Mouse (Mus musculus) left cerebral cortex, postnatal 10 days (tissue): ENCODE measurements at regions not wholly inside any gene's neighbourhood (a gene's known extent, or its start where the extent isn't known, plus 50 kb on each side); places are given as distances from the start of the nearest gene placed in this dataset.

Source experiments
- DNase-seq, 2 experiments: peaks; one replicate each; pipeline ENCODE4 v3.0.0; 2021 to 2022; ENCODE audit warnings: low spot score in 2 of 2, mixed read lengths in 1 of 2; ENCODE audit errors: extremely low spot score in 1 of 2
- intact Hi-C: fragments of 180-260 bp; cut with DNase I; formaldehyde crosslinking; loops from one replicate; pipeline ENCODE4 v1.15.1; 2025

DNA sequence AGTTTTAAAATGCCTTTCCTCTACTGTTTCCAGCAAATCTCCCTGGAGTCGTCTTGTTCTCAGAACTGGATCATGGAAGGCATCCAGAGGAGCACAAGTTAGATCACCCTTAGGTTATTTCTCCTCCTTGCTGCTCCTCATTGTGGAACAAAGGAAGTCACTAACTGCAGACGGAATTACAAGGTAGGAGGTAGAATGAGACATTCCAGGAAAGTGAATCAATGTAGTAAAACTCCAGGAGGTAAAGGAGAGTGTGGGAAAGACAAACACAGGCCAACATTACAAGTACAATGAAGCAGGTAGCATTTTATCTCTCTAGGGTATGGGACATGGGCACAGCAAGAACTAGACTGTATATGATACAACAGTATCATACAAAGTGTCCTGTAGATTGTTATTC lies 375.7 kb upstream of the Ddi1 start:
- intact Hi-C loops: no loop called here

DNA sequence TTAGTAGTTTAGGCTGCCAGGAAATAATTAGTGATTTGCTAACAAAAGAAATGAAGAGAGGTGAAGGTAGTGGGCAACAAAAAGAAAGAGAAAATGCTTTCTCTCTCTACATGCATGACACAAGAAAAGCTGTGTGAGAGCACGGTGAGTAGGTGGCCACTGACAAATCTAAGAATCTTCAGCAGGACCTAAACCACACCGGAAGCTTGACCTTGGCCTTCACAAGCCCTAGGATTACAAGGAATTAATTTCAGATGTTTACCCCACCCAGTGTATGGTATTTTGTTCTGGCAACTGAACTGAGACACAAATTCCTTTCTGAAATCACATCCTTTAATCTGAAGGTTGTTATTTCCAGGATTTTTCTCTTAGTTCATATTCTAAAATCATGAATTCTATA lies 347.5 kb upstream of the Ddi1 start:
- DNase-seq: no peak
- intact Hi-C loops: no loop called here

More for the DNA sequence above, 375.7 kb upstream of the Ddi1 start:
- no peak for DNase-seq

GRCm38 (mm10) chr9:6609284-6609627 lies 339.6 kb upstream of the Ddi1 start:
- intact Hi-C loops: no loop called here

GRCm38 (mm10) chr9:6608428-6609283 lies 339.0 kb upstream of the Ddi1 start:
- no peak for DNase-seq
- intact Hi-C loops: no loop called here

More at GRCm38 (mm10) chr9:6609284-6609627, 339.6 kb upstream of the Ddi1 start:
- DNase-seq: no peak
